Mouse (Mus musculus) testis, adult 2 months (tissue): Measurements from ENCODE around the gene Tuba1c.

ENCODE experiments used
- CTCF ChIP-seq: fragments of 200-500 bp; IDR thresholded peaks from 2 replicates; pipeline ENCODE4 v1.5.1; 2012; ENCODE audit warnings: low read depth, mild to moderate bottlenecking, inconsistent platforms, low read length, moderate library complexity; ENCODE audit not compliant: control insufficient read depth, insufficient read depth, insufficient replicate concordance
- POLR2A ChIP-seq: fragments of 200-500 bp; IDR thresholded peaks from 2 replicates; pipeline ENCODE4 v1.6.1; 2012; ENCODE audit warnings: low read depth, mild to moderate bottlenecking, inconsistent platforms, low read length, moderate library complexity; ENCODE audit not compliant: control insufficient read depth

GRCm38 (mm10) chr15:99087253-99088075, 57.8 kb downstream of the Tuba1c start, which contains the start of gene C1ql4:
- peak; percentile 55; the same call in 1 of the 2 replicates for TF ChIP-seq CTCF
- TF ChIP-seq POLR2A: no peak
